Mouse (Mus musculus) frontal cortex, postnatal 36 days (tissue): ENCODE measurements at regions not wholly inside any gene's neighbourhood (a gene's known extent, or its start where the extent isn't known, plus 50 kb on each side); places are given as distances from the start of the nearest gene placed in this dataset.
A peak's percentile ranks its signal among the peaks of the same experiment; 100 is the strongest.

Experiments
- DNase-seq, 2 experiments: peaks; one replicate each; pipeline ENCODE4 v3.0.0; 2022; ENCODE audit warnings: low spot score in 2 of 2

- DNase-seq = peak in 1 of 2 experiments; percentile 32
Observed at GRCm38 (mm10) chr1:154995778-154996390, 103.6 kb downstream of the Ier5 start.

DNA sequence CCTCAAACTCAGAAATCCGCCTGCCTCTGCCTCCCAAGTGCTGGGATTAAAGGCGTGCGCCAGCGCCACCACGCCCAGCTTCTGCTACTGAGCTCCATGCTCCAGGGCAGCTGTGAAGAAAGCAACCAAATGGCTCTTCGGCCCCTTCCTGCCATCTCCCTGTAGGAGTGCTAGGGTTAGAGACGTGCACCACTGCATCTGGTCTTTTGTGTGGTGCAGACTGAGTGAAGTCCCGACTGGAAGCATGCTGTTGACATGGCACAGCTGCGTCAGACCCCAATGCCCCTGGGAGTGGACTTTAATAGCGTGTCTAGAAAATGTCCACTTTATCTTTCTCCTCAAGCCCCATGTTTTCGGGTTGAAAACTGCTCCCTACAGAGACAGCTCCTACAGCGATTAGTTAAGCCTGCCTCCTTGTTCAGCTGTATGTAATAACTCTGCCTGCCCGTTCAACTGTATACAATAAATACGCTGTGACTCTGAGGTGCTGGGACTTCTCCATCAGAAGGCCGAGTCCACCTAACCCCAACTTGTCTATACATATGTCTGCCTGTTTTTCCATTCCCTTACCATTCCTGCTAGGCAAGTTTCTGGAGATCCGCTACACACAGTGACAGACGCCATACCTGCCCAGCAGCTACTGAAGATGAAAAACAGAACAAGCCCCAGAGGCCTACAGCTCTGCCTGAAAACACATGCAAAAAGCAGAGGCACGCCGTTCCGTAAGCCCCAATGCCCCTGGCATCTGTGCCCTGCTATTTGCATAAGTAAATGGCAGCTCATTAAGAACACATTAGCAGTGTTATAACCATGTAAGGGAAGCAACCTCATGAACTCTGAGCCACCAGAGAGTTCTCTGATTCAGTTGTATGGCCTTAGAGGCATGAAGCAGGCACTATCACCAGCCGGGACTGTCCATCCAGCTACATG, 105.2 kb downstream of the Ier5 start:
- no peak for DNase-seq

- DNase-seq = no peak
Observed at GRCm38 (mm10) chr1:154983325-154983724, 99.0 kb upstream of the Cacna1e start.

GRCm38 (mm10) chr1:154982836-154983235, 98.5 kb upstream of the Cacna1e start:
- DNase-seq = no peak

GRCm38 (mm10) chr1:154981687-154982086, 97.4 kb upstream of the Cacna1e start:
- no peak for DNase-seq

DNA sequence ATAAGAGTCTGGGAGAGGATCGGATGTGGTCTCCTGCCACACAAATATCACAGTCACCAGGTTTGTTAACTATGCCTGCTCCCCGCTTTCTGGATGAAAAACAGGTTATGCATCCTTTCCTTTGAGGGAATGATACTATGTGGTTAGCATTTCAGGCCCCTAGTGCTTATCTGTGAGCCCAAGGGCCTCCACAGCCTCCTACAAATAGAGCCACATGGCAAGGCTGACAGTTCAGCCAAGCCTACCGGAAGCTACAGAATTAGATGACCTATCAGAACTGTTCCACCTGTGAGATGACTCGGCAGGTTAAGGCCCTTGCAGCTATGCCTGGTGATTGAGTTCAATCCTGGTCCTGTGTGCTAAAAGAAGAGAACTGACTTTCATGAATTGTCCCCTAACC, 91.4 kb upstream of the Cacna1e start:
- DNase-seq = no peak

GRCm38 (mm10) chr1:154961271-154961670, 77.0 kb upstream of the Cacna1e start:
- DNase-seq = no peak

DNA sequence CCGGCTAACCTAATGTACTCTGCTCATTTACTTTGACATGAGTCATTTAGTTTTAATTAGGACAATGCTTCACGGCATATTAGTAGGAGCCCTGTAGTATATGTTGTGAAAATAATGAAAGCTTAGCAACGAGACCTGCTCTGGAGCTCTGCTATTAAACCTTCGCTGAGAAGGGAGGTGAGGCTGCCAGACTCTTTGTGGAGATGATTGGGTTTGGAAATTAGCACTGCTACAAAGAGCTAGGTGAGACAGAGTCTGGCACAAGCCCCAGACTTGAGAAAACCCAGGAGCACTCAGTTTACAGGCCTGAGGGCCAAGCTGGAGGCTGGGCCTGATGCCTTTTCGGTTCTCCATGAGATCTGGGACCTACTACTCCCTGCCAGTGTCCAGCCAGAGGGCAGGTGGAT, 72.3 kb upstream of the Cacna1e start:
- DNase-seq = no peak

DNA sequence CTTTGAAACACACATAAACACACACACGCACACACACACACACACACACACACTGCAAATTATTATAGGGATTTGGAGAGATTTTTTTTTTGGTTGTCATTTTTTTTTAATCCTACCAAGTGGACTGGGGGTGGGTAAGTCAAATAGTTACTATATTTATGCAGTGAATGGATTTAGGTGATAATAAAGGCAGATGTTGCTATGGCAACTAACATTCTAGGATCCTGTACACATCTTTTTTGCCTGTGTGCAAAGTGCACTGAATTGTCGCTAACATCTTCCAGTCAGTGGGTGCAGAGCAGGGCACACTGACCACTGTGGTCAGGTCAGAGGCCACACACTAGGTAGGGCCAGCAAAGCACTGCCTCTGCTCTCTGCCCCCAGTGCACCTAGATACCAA, 68.4 kb upstream of the Cacna1e start:
- no peak for DNase-seq
